Mouse (Mus musculus) intestine, embryonic 15.5 days (tissue): ENCODE results near the gene Cphx1. TPM values are rescaled to one million over a fixed set of nuclear protein-coding genes. Genes with fewer than 3 reads are reported as not detected.
A peak's percentile ranks its signal among the peaks of the same experiment; 100 is the strongest.
"Not testable (repeated sequence)": the region's sequence is repeated elsewhere in the genome, so short reads cannot be mapped to it uniquely, and the experiment has no call there.

Experiments used
- ATAC-seq: fragments of 200-750 bp; cut with Nextera tagmentation; 2 replicates; pipeline ENCODE4 v1.8.0; 2017; ENCODE audit warnings: moderate TSS enrichment, moderate library complexity
- H3K27ac ChIP-seq: fragments of 300-500 bp; sonication (generic); 2 replicates; pipeline ENCODE4 v1.5.1; 2015; ENCODE audit warnings: mild to moderate bottlenecking, inconsistent platforms
- H3K27me3 ChIP-seq: fragments of 300-500 bp; sonication (generic); replicated peaks from 2 replicates; pipeline ENCODE4 v1.6.1; 2015; ENCODE audit warnings: inconsistent platforms
- H3K36me3 ChIP-seq: fragments of 300-500 bp; sonication (generic); 2 replicates; pipeline ENCODE4 v1.6.1; 2015; ENCODE audit warnings: inconsistent platforms
- H3K4me1 ChIP-seq: fragments of 300-500 bp; sonication (generic); replicated peaks from 2 replicates; pipeline ENCODE4 v1.6.1; 2015; ENCODE audit warnings: inconsistent platforms
- H3K4me2 ChIP-seq: fragments of 300-500 bp; sonication (generic); replicated peaks from 2 replicates; pipeline ENCODE4 v1.6.1; 2015; ENCODE audit warnings: mild to moderate bottlenecking, inconsistent platforms
- H3K4me3 ChIP-seq: fragments of 300-500 bp; sonication (generic); replicated peaks from 2 replicates; pipeline ENCODE4 v1.5.1; 2015; ENCODE audit warnings: inconsistent platforms
- H3K9ac ChIP-seq: fragments of 300-500 bp; sonication (generic); 2 replicates; pipeline ENCODE4 v1.6.1; 2015; ENCODE audit warnings: inconsistent platforms
- H3K9me3 ChIP-seq: fragments of 300-500 bp; sonication (generic); 2 replicates; pipeline ENCODE4 v1.6.1; 2016; ENCODE audit warnings: inconsistent platforms
- WGBS: fragments of 180-500 bp; shearing (Covaris S2); methylation state at CpG from one replicate; pipeline ENCODE4 v1.1.7; 2015; 5-methylcytosine and 5-hydroxymethylcytosine counted together
- polyA plus RNA-seq: library from polyadenylated mRNA; unstranded; fragments of >200 nt; fragmentation: Nextera tagmentation; extraction: Ambion mirVana; gene quantifications from 2 replicates; pipeline ENCODE4 v1.2.1, GENCODE M21; 2015

The Cphx1 gene
- polyA plus RNA-seq, 1 experiment from 2014 or later: 0.36 TPM

DNA sequence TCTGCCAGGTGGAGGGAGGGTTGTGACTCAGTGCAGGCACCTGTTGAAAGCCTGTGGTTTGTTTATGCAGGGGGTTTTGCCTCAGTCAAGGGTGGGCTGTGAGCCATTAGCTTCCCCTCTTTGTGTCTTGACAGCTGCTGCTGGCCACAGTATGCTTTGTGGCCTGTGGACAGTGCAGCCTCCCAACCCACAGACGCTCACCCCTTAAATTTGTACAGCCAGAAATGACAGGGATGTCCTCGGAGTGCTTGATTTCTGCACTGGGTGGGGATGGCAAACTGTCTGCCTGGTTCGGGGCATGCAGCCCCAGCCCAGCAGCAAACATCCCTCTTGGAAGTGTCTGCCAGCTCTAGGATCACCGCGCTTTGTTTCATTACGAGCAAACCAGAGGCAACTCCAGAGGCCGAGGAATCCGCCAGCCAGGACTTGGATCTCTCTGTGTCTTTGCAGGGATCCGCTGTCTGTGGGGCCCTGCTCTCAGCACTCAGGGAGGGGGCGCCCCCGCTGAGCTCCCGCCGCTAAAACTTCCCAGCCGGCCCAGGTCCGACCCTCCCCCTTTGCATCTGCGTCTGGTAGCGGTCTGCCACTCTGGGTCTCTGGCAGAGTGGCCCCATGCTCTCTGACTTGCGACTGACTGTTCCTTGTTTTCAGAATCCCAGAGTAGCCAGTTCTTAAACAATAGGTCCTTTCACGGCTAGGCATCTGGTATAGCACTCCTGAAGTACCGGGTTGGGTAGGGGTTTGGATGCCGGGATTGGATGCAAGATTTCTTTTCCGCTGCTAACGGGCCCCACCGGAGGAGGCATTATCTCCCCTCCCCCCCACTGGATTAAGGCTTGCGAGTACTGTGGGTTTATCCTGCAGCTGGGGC is 40.5 kb downstream of the Cphx1 start, which contains the start of gene Duxbl1:
Gene Duxbl1 (plus strand): TSS at position 207 of the 871 bp plus-strand sequence.
- H3K4me2 ChIP-seq: peak within 1 kb of the TSS; percentile 51
- peak; percentile 71 for ATAC-seq
- not testable (repeated sequence) for H3K4me1 ChIP-seq, H3K9ac ChIP-seq, H3K4me3 ChIP-seq, H3K27me3 ChIP-seq, H3K36me3 ChIP-seq, H3K9me3 ChIP-seq
- peak within 1 kb of the TSS; percentile 60; the same call in 1 of the 2 replicates for H3K27ac ChIP-seq
- no CpG with 5 or more reads among the region's 25 CpGs for WGBS

DNA sequence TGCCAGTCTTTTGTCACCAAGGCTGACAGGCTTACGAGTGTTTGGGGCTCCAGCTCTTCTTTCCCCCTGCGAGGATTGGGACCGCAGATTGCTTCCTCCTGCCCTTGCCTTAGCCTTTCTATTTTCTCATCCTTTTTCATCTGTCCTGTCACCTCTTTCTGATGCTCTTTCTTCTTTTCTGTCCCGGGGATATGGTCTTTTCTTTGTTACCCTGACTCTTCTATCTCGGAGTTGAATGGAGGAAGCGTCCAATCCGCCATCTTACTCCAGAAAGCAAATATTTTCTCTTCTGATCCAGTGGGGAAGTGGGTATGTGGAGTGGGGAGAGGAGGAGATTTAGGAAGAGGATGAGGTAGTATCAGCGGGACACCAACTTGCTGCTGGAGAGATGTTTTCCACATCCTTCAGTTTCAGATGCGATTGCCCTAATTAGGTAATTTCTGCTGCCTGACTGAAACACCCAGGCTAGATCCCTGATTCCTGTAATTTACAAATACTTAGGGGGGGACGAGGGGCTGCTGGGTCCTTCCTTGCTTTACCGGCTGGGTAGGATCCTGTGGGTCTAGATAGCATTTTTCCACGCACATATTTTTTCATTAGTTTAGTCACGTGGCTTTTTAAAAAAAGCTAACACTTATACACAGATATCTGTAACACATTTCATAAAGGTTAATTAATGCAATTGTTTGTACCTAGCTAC is 41.3 kb downstream of the Cphx1 start:
- WGBS: under 1% methylated on average over 7 of the region's 13 CpGs
- H3K4me1 ChIP-seq, H3K4me3 ChIP-seq, H3K9ac ChIP-seq, H3K36me3 ChIP-seq, H3K9me3 ChIP-seq, H3K27me3 ChIP-seq, ATAC-seq: not testable (repeated sequence)
- H3K4me2 ChIP-seq: peak overlapping the region; percentile 51
- H3K27ac ChIP-seq: peak overlapping the region; percentile 60; the same call in 1 of the 2 replicates

DNA sequence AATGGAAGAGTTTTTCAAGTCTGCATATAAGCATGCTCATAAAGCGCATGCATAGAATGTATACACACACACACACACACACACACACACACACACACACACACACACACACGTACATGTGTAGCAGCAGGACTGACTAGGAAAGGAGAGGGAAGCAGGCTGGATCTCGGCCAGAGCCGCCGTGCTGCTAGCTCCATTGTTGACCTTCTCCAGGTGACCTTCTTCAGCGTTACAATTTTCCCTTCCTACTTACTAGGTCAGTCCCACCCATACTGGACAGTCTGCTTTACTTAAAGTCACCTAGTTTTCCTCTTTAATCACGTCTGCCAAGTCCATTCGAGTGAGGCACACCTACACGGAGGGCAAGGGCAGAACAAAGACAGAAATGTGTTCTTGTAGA is 43.8 kb downstream of the Cphx1 start:
- not testable (repeated sequence) for ATAC-seq, H3K36me3 ChIP-seq, H3K27me3 ChIP-seq, H3K4me1 ChIP-seq, H3K9ac ChIP-seq, H3K27ac ChIP-seq, H3K4me3 ChIP-seq, H3K9me3 ChIP-seq, H3K4me2 ChIP-seq
- WGBS: 38% methylated on average over 7 of the region's 9 CpGs

Other genes starting within 250 kb of the Cphx1 start
- 89.9 and 90.5 TPM in 2 replicates for gene Ppif, start 244.2 kb upstream of the Cphx1 start, polyA plus RNA-seq
- 20.6 and 21.0 TPM in 2 replicates for gene Zcchc24, start 169.3 kb upstream of the Cphx1 start, polyA plus RNA-seq
- 71.5 and 72.2 TPM in 2 replicates for gene Anxa11, start 96.1 kb upstream of the Cphx1 start, polyA plus RNA-seq
- 1.9 TPM in 1 of 2 replicates, not detected in the other for gene Plac9a, start 35.2 kb upstream of the Cphx1 start, polyA plus RNA-seq
- gene Tmem254a, start 10.6 kb upstream of the Cphx1 start, polyA plus RNA-seq: 4.1 and 7.7 TPM in 2 replicates
- 0.84 and 1.4 TPM in 2 replicates for gene Duxbl1, start 40.3 kb downstream of the Cphx1 start, polyA plus RNA-seq
- gene Gm9780, start 104.4 kb downstream of the Cphx1 start, polyA plus RNA-seq: 22.4 and 24.3 TPM in 2 replicates
- 47.1 and 59.1 TPM in 2 replicates for gene Tmem254c, start 129.1 kb downstream of the Cphx1 start, polyA plus RNA-seq
- gene Cphx2, start 143.2 kb downstream of the Cphx1 start, polyA plus RNA-seq: not detected in 2 replicates
- 0.29 TPM in 1 of 2 replicates, not detected in the other for gene Cphx3, start 144.0 kb downstream of the Cphx1 start, polyA plus RNA-seq
- gene Duxbl2, start 180.0 kb downstream of the Cphx1 start, polyA plus RNA-seq: 0.67 and 0.75 TPM in 2 replicates
- gene Plac9b, start 244.2 kb downstream of the Cphx1 start, polyA plus RNA-seq: 21.9 and 31.3 TPM in 2 replicates